Mouse (Mus musculus) testis, adult 2 months (tissue): ENCODE measurements around the gene Itpk1. TPM values are rescaled to one million over a fixed set of nuclear protein-coding genes. Genes with fewer than 3 reads are reported as not detected.

ENCODE experiments used
- H3K27ac ChIP-seq: fragments of 200-500 bp; 2 replicates; pipeline ENCODE4 v1.5.1; 2012; ENCODE audit warnings: low read depth, low read length; ENCODE audit not compliant: control insufficient read depth, insufficient read depth
- H3K27me3 ChIP-seq: fragments of 200-500 bp; 2 replicates; pipeline ENCODE4 v1.6.1; 2012; ENCODE audit warnings: mild to moderate bottlenecking, low read length, moderate library complexity; ENCODE audit not compliant: control insufficient read depth, insufficient read depth
- H3K36me3 ChIP-seq: fragments of 200-500 bp; 2 replicates; pipeline ENCODE4 v1.6.1; 2012; ENCODE audit warnings: mild to moderate bottlenecking, low read length; ENCODE audit not compliant: control insufficient read depth, insufficient read depth
- H3K4me1 ChIP-seq: fragments of 200-500 bp; 2 replicates; pipeline ENCODE4 v1.6.1; 2012; ENCODE audit warnings: low read length; ENCODE audit not compliant: control insufficient read depth, insufficient read depth
- H3K4me3 ChIP-seq: fragments of 200-500 bp; 2 replicates; pipeline ENCODE4 v1.5.1; 2012; ENCODE audit warnings: low read depth, mild to moderate bottlenecking, low read length, moderate library complexity, mixed read lengths; ENCODE audit not compliant: control insufficient read depth
- CTCF ChIP-seq: fragments of 200-500 bp; IDR thresholded peaks from 2 replicates; pipeline ENCODE4 v1.5.1; 2012; ENCODE audit warnings: low read depth, mild to moderate bottlenecking, inconsistent platforms, low read length, moderate library complexity; ENCODE audit not compliant: control insufficient read depth, insufficient read depth, insufficient replicate concordance
- POLR2A ChIP-seq: fragments of 200-500 bp; IDR thresholded peaks from 2 replicates; pipeline ENCODE4 v1.6.1; 2012; ENCODE audit warnings: low read depth, mild to moderate bottlenecking, inconsistent platforms, low read length, moderate library complexity; ENCODE audit not compliant: control insufficient read depth
- polyA plus RNA-seq: library from polyadenylated mRNA; depleted of rRNA; stranded (reverse); fragments of >200 nt; gene quantifications from 2 replicates; pipeline ENCODE4 v1.2.3, GENCODE M21; 2012

The Itpk1 gene
- polyA plus RNA-seq, 1 experiment, result 32.3 TPM

DNA sequence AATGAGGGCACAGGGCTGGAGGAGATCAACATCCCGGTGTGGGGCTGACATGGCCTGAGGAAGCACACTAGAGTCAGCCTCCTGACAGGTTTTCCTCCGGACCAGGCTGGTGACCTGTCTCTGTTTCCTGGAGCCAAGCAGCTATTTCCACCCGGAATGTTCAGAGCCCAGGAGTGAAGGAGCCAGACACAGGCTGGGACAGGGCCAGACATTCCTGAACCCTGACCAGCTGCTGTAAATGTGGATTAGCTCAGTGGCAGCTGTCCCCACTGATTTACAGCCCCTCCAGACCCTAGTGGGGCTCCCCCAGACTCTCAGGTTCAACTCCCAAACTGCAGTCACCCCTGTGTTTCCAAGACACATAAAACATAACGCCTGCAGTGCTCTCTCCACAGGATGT, 107.3 kb downstream of the Itpk1 start:
- Histone ChIP-seq H3K4me1 (no peaks in the 10 kb centered on the region), H3K4me3 (no peak overlapping the region), H3K36me3 (no peaks in the 10 kb centered on the region), H3K27ac (no peak overlapping the region), H3K27me3 (no peaks in the 10 kb centered on the region)
- TF ChIP-seq POLR2A (no peak), CTCF (no peak)

GRCm38 (mm10) chr12:102596410-102596809, 108.3 kb downstream of the Itpk1 start:
- Histone ChIP-seq H3K27me3 (no peaks in the 10 kb centered on the region), H3K36me3 (no peaks in the 10 kb centered on the region)
- TF ChIP-seq CTCF (peak; percentile 69), POLR2A (no peak)

GRCm38 (mm10) chr12:102594627-102595026, 110.1 kb downstream of the Itpk1 start:
- Histone ChIP-seq H3K4me3 (no peak overlapping the region), H3K27ac (no peak overlapping the region), H3K4me1 (no peaks in the 10 kb centered on the region), H3K36me3 (no peaks in the 10 kb centered on the region), H3K27me3 (no peaks in the 10 kb centered on the region)
- TF ChIP-seq POLR2A (no peak), CTCF (no peak)

More at GRCm38 (mm10) chr12:102596410-102596809, 108.3 kb downstream of the Itpk1 start:
- H3K4me1 ChIP-seq, result no peaks in the 10 kb centered on the region
- H3K27ac ChIP-seq, result no peak overlapping the region
- H3K4me3 ChIP-seq, result no peak overlapping the region

DNA sequence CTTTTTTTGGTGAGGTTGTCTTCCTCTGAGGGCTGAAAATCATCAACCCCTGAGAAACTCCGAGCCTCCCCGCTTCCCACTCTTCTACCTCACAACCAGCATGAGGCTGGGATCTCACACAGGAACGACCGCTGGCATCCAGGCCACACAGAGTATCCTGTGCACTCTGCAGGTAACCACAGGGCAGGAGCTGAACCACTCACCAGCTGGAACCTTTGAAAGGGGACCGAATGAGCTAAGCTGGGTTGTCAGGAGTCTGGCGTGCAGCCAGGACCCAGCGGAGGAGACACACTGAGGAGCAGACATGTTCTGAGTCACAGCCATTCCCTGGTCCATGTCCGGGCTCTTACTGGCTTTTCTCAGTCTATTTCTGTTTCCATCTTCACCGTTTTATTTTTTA, 111.0 kb downstream of the Itpk1 start:
- TF ChIP-seq POLR2A (no peak), CTCF (no peak)
- H3K36me3 ChIP-seq, result no peaks in the 10 kb centered on the region
- no peaks in the 10 kb centered on the region for H3K4me1 ChIP-seq
- no peak overlapping the region for H3K4me3 ChIP-seq
- H3K27ac ChIP-seq, result no peak overlapping the region
- no peaks in the 10 kb centered on the region for H3K27me3 ChIP-seq

DNA sequence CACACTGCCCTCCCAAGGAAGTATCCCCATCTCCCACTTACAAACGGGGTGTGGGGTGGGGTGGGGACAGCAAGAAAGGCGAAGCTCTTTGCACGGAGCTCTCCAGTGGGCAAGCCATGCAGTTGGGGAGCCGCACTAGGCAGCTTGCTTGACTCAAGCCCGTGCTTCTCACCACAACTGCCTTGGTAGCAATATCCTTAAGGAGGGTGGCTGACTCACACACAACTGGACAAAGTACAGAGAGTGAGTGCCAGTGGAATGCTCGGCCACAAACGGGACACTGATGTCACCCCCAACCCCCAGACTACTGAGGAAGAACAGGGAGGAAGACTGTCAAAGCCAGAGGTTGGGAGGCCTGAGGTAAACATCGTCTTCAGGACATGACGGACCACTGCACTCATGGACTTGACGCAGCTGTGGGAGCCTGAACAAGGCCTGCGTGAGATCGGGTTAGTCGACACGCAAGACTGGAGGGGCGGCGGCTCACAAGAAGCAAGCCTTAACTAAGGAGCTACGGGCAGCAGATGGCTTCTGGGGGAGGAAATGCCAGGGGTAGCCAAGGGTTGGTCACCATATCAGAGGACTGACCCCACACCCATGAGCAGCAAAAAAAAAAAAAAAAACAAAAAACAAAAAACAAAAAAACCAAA, 113.9 kb downstream of the Itpk1 start:
- no peaks in the 10 kb centered on the region for H3K36me3 ChIP-seq
- no peak for TF ChIP-seq POLR2A
- no peak for TF ChIP-seq CTCF
- H3K4me1 ChIP-seq, result no peaks in the 10 kb centered on the region
- H3K4me3 ChIP-seq, result no peak overlapping the region
- H3K27me3 ChIP-seq, result no peaks in the 10 kb centered on the region
- H3K27ac ChIP-seq, result no peak overlapping the region

- Histone ChIP-seq H3K4me3 (no peak overlapping the region), H3K36me3 (no peaks in the 10 kb centered on the region), H3K4me1 (no peaks in the 10 kb centered on the region), H3K27me3 (no peaks in the 10 kb centered on the region), H3K27ac (no peak overlapping the region)
- no peak for TF ChIP-seq CTCF
- TF ChIP-seq POLR2A, result no peak
Observed at GRCm38 (mm10) chr12:102587106-102587505, 117.6 kb downstream of the Itpk1 start.

DNA sequence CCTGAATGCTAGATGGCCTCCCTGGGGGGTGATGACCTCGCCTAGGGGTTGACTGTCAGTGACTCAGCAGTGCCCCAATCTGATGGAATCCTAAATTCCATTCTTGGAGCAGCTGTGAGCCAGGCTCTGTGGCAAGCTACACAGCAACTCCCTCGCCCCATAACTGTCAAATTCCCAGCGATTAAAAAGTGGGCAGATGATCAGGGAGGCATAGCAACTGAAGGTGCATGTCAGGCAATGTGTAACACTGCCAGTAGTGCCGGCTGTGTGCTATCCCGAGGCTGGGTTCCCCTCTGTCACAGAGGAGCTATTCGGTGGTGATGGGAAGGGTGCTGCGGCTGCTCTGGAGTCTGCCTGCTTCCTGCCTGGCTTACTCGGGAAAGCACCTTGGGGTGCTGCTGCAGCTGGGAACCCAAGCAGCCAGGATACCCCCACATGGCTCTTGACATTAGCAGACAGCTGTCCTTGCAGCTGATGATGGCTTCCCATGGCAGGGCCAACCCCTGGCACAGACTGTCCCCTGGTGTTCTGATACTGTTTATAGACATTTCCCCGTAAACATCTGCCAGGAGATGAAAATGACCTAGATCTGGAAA, 118.3 kb downstream of the Itpk1 start:
- Histone ChIP-seq H3K36me3 (no peaks in the 10 kb centered on the region), H3K4me3 (no peak overlapping the region), H3K4me1 (no peaks in the 10 kb centered on the region), H3K27ac (no peak overlapping the region), H3K27me3 (no peaks in the 10 kb centered on the region)
- TF ChIP-seq CTCF (no peak), POLR2A (no peak)

DNA sequence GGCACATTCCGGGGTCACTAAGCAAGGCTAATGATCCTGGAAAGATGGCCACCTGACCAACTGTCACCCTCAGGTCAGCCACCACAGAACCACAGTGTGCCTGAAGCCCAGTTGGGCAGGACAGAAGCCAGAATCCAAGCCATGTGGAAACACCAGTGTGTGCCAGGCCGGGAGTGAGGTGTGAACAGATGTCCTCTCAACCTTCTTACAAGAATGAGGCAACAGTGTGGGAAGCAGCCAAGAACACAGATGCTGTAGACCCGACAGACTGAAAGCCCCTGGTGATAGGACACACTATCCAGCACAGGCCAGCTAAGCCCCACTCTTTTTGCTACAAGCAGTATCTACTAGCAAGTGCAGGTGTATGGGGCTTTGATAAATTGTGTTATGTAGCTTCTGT, 119.3 kb downstream of the Itpk1 start:
- H3K36me3 ChIP-seq, result no peaks in the 10 kb centered on the region
- H3K4me3 ChIP-seq, result no peak overlapping the region
- no peaks in the 10 kb centered on the region for H3K27me3 ChIP-seq
- TF ChIP-seq POLR2A, result no peak
- no peak for TF ChIP-seq CTCF
- H3K27ac ChIP-seq, result no peak overlapping the region
- no peaks in the 10 kb centered on the region for H3K4me1 ChIP-seq
